Mouse (Mus musculus) kidney, postnatal 0 days (tissue): ENCODE data around the gene A2m. TPM values are rescaled to one million over a fixed set of nuclear protein-coding genes. Genes with fewer than 3 reads are reported as not detected.

Experiments used
- ATAC-seq: fragments of 200-750 bp; cut with Nextera tagmentation; replicated peaks from 2 replicates; pipeline ENCODE4 v1.8.0; 2017; ENCODE audit warnings: low read depth, moderate number of reproducible peaks, moderate TSS enrichment, moderate library complexity; ENCODE audit not compliant: low FRiP score
- DNase-seq: peaks from one replicate; pipeline ENCODE4 v3.0.0-alpha.2; 2016; ENCODE audit warnings: low spot score
- H3K27ac ChIP-seq: fragments of 300-500 bp; sonication (generic); 2 replicates; pipeline ENCODE4 v1.5.1; 2014; ENCODE audit warnings: mild to moderate bottlenecking
- H3K27me3 ChIP-seq: fragments of 300-500 bp; sonication (generic); 2 replicates; pipeline ENCODE4 v1.6.1; 2014; ENCODE audit warnings: low read length, mixed read lengths; ENCODE audit not compliant: insufficient read depth
- H3K36me3 ChIP-seq: fragments of 300-500 bp; sonication (generic); 2 replicates; pipeline ENCODE4 v1.6.1; 2014; ENCODE audit warnings: low read length, mixed read lengths; ENCODE audit not compliant: insufficient read depth
- H3K4me1 ChIP-seq: fragments of 300-500 bp; sonication (generic); replicated peaks from 2 replicates; pipeline ENCODE4 v1.6.1; 2014; ENCODE audit warnings: antibody characterized with exemption, low read length, mixed read lengths; ENCODE audit not compliant: insufficient read depth
- H3K4me2 ChIP-seq: fragments of 300-500 bp; sonication (generic); 2 replicates; pipeline ENCODE4 v1.6.1; 2014; ENCODE audit warnings: mild to moderate bottlenecking, low read length, moderate library complexity, mixed read lengths
- H3K4me3 ChIP-seq: fragments of 300-500 bp; sonication (generic); replicated peaks from 2 replicates; pipeline ENCODE4 v1.5.1; 2014; ENCODE audit warnings: low read depth, low read length
- H3K9ac ChIP-seq: fragments of 300-500 bp; sonication (generic); 2 replicates; pipeline ENCODE4 v1.6.1; 2014; ENCODE audit warnings: low read depth, low read length
- H3K9me3 ChIP-seq: fragments of 300-500 bp; sonication (generic); replicated peaks from 2 replicates; pipeline ENCODE4 v1.6.1; 2016; ENCODE audit warnings: low read length, inconsistent platforms, mixed read lengths
- CTCF ChIP-seq: IDR thresholded peaks from 2 replicates; pipeline ENCODE4 v1.5.1; 2016; ENCODE audit warnings: antibody characterized with exemption, low read depth, mild to moderate bottlenecking, moderate library complexity
- WGBS: fragments of 180-500 bp; shearing (Covaris S2); extraction: QIAGEN DNeasy Blood & Tissue Kit; methylation state at CpG from one replicate; pipeline ENCODE4 v1.1.7; 2014; 5-methylcytosine and 5-hydroxymethylcytosine counted together
- polyA plus RNA-seq: library from polyadenylated mRNA; unstranded; fragments of >200 nt; fragmentation: Nextera tagmentation; extraction: Ambion mirVana; gene quantifications from 2 replicates; pipeline ENCODE4 v1.2.1, GENCODE M21; 2015

Gene A2m
- 0.20 TPM in 2 replicates for polyA plus RNA-seq

DNA sequence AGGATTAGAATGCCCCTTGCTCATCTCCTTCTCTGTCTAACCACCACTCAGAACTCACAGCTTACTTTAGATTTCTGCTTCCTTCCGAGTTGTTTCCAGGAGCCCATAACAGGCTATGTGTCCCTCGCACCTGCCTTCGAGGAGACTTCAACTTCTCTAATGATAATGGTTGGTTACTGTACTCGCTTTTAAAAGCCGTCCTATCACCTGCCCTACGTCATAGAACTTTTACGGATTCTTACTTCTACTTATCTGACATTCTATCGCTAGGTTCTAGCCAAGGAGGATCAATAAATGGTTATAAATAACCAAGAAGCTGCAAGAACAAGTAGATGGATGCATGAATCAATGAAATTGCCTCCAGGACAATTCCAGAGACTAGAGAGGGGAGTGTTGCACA, at the start of gene A2m:
TSS of gene A2m (plus strand) at position 301 of the 400 bp plus-strand sequence.
- no peak for ATAC-seq
- H3K36me3 ChIP-seq = no peaks in the 10 kb centered on the region
- no peak within 1 kb of the TSS for H3K9ac ChIP-seq
- 89% methylated on average over 8 of the region's 8 CpGs for WGBS
- no peak for DNase-seq
- H3K4me1 ChIP-seq = no peaks in the 10 kb centered on the region
- no peak within 1 kb of the TSS for H3K4me3 ChIP-seq
- no peak for TF ChIP-seq CTCF
- H3K27ac ChIP-seq = no peak within 1 kb of the TSS
- H3K27me3 ChIP-seq = no peaks in the 10 kb centered on the region
- peak within 1 kb of the TSS; percentile 6; the same call in 1 of the 2 replicates for H3K4me2 ChIP-seq
- H3K9me3 ChIP-seq = no peaks in the 10 kb centered on the region

DNA sequence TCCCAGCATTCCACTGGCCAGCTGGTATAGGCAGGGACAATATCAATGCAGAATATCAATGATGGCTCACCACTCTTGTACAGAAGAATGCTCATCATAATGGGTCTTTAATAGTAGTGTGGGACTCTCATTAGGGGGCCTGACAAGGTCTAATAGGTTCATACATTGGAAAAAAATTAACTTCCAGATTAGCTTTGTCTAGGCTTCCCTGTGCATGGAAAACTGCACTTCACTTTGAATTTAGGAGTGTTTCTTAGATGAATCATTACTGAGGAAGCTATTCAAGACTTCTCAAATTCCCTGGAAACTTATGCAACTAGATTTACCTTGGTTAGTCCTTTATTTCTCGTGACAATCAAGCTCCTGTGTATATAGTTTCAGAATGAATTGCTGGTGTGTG, 45.0 kb upstream of the A2m start:
- DNase-seq = no peak
- WGBS = 9% methylated on average over 1 of the region's 1 CpGs
- TF ChIP-seq CTCF = no peak
- Histone ChIP-seq H3K4me2 (no peak overlapping the region), H3K9ac (no peak overlapping the region), H3K27ac (no peak overlapping the region), H3K4me3 (no peak overlapping the region), H3K27me3 (no peaks in the 10 kb centered on the region), H3K36me3 (no peaks in the 10 kb centered on the region), H3K4me1 (no peaks in the 10 kb centered on the region), H3K9me3 (no peaks in the 10 kb centered on the region)
- no peak for ATAC-seq

DNA sequence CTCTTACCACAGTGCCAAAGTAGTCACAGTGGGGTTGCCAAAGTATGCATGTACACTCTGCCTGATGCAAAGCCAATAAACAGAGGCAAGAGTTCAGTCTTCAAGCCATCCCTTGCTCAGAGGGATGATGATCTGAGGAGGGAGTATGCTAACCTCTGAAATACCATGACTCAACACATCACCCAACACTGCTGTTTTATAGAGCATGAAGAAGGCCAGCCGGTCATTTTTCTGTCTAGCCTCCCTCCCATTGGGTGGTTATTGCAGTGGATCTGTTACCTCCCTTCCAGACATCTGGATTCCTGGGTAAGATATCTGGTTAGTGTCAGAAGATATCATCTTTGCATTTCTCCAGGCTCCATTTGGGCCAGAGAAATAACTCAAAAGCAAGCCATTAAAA, 34.2 kb upstream of the A2m start:
- H3K4me2 ChIP-seq = no peak overlapping the region
- H3K9me3 ChIP-seq = no peaks in the 10 kb centered on the region
- peak; percentile 50 for DNase-seq
- WGBS = 24% methylated on average over 1 of the region's 1 CpGs
- H3K27me3 ChIP-seq = no peaks in the 10 kb centered on the region
- no peak overlapping the region for H3K4me3 ChIP-seq
- no peak for TF ChIP-seq CTCF
- peak; percentile 63 for ATAC-seq
- no peaks in the 10 kb centered on the region for H3K36me3 ChIP-seq
- no peaks in the 10 kb centered on the region for H3K4me1 ChIP-seq
- no peak overlapping the region for H3K27ac ChIP-seq
- H3K9ac ChIP-seq = no peak overlapping the region

DNA sequence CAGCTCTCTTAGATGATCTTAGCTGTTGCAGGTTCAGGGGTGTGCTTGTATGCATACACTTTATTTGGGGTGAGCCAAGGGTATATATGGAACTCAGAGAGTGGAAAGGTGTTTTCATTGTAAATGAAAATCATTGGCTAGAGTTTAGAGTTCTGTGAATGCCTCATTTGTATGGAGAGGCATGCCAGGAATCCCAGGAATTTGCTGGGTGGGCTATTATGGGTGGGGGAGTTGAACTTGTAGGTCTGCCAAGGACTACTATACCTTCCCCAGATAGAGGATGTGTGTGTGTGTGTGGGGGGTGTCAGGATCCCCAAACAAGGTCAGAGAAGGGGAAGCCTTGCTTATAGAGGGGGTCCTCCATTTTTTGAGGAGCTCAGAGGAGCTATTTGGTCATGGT, 27.3 kb upstream of the A2m start:
- H3K9me3 ChIP-seq = no peaks in the 10 kb centered on the region
- H3K36me3 ChIP-seq = no peaks in the 10 kb centered on the region
- no peak for TF ChIP-seq CTCF
- H3K27ac ChIP-seq = no peak overlapping the region
- DNase-seq = no peak
- no peak overlapping the region for H3K9ac ChIP-seq
- H3K4me1 ChIP-seq = no peaks in the 10 kb centered on the region
- no peaks in the 10 kb centered on the region for H3K27me3 ChIP-seq
- no peak overlapping the region for H3K4me2 ChIP-seq
- ATAC-seq = peak; percentile 29; the same call in 1 of the 2 replicates
- H3K4me3 ChIP-seq = no peak overlapping the region

DNA sequence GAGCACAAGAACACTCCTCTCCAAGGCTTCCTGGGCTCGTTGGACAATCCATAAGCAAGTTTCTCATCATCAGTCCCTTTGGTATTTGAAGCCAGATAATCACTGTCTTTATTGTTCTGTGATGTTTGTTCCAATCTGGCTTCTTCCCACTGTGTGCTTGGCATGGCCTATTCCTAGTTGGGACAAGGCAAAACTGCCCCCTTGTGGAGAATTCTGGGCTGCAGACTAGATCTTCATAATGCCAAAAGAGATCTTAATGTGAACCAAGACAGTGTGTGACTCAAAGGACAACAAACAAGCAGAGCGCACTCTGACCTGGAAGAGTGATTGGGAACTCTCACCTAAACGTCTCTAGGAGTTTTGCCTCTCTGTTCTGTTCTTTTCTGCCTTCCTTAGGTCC, 23.4 kb upstream of the A2m start:
- no peaks in the 10 kb centered on the region for H3K4me1 ChIP-seq
- no peaks in the 10 kb centered on the region for H3K36me3 ChIP-seq
- no peak overlapping the region for H3K4me2 ChIP-seq
- H3K27ac ChIP-seq = no peak overlapping the region
- peak; percentile 70 for TF ChIP-seq CTCF
- no peaks in the 10 kb centered on the region for H3K9me3 ChIP-seq
- DNase-seq (peak; percentile 54), ATAC-seq (no peak)
- WGBS = 46% methylated on average over 3 of the region's 3 CpGs
- no peaks in the 10 kb centered on the region for H3K27me3 ChIP-seq
- no peak overlapping the region for H3K9ac ChIP-seq
- H3K4me3 ChIP-seq = no peak overlapping the region

DNA sequence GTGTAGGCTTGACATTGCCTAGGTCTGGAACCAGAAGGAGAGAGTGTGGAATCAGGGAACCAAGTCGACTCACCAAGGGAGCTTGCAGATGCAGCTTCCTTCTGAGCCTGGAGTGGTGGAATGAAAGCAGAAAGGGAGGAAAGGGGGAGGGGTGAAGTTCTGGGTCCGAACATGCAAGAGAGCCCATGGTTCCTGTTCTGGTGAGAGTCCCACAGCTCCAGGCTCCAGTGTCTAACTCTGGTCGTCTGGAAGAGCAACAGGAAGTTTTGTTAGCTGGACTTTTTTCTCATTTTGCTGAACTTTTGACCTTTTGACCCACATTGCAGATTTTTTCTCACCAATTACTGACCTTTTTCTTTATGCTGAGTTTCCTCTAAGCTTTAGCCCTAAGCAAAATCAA, 17.7 kb upstream of the A2m start:
- no peak overlapping the region for H3K27ac ChIP-seq
- H3K4me3 ChIP-seq = no peak overlapping the region
- DNase-seq = no peak
- H3K9ac ChIP-seq = no peak overlapping the region
- no peak for TF ChIP-seq CTCF
- H3K27me3 ChIP-seq = no peaks in the 10 kb centered on the region
- no peaks in the 10 kb centered on the region for H3K9me3 ChIP-seq
- no peak overlapping the region for H3K4me2 ChIP-seq
- H3K4me1 ChIP-seq = no peaks in the 10 kb centered on the region
- WGBS = 26% methylated on average over 3 of the region's 3 CpGs
- ATAC-seq = no peak
- no peaks in the 10 kb centered on the region for H3K36me3 ChIP-seq

DNA sequence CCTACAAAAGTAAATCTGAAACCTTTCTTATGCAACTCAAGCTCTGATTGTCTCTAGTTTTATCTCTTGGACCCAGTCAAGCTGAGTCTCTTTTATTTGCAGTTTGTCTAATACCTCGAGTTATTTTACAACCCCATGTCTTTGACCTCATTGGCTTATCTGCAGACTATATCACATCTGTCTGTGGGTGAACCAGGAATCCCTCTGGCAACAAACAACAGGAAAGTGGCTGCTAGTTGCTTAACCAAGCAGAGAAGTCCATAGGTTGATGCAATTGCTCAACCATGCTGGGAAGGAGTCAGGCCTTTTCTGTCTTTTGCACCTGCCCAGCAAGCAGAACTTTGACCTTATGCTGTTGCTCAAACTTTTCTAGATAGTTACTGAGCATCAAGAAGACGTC, 12.7 kb upstream of the A2m start:
- no peak overlapping the region for H3K4me3 ChIP-seq
- DNase-seq = no peak
- H3K36me3 ChIP-seq = no peaks in the 10 kb centered on the region
- no peak overlapping the region for H3K27ac ChIP-seq
- no peak for TF ChIP-seq CTCF
- no peaks in the 10 kb centered on the region for H3K9me3 ChIP-seq
- H3K27me3 ChIP-seq = no peaks in the 10 kb centered on the region
- no peak for ATAC-seq
- no peak overlapping the region for H3K4me2 ChIP-seq
- H3K4me1 ChIP-seq = no peaks in the 10 kb centered on the region
- 53% methylated on average over 2 of the region's 2 CpGs for WGBS
- H3K9ac ChIP-seq = no peak overlapping the region
